Mouse (Mus musculus): ENCODE results near the gene Clhc1.

Gene Clhc1

DNA sequence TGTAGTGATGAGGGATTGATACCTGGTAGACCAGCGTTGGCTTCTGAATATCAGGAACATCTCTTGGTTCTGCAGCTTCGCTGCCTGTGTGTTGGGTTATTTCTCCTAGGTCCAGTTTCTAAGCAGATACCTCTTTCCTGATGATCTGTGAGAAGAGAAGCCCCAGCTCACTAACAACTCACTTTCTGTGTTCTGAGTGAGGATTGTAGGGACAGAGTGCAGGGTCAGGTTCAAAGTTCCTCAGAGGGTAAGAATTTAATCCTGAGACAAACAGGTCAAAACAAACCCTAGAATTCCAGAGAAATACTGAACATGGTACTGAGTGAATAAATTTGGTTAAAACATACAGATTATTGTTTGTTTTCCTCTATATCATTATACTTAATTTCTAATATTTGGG, 15.7 kb downstream of the Clhc1 start:
- DNase-seq: no peak

DNA sequence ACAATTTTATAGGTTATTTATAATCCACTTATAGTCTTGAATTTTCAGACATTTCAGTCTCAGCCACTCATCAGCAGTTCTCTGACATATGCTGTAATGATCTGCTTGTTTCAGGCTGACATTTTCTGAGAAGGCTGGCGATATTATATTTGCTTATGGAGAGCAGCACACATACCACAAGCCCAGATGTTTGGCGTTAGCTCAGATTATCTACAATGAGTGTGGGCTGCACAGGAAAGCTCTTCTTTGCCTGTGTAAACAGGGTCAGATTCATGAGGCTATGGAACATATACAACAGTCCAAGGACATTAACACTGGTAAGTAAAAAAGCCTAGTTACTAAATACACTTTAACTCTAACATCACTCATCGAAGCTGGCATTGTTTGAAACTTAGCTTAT, 23.8 kb downstream of the Clhc1 start:
- no peak for DNase-seq

- no peak for DNase-seq
Observed at GRCm38 (mm10) chr11:29572656-29573055, 24.9 kb downstream of the Clhc1 start.

DNA sequence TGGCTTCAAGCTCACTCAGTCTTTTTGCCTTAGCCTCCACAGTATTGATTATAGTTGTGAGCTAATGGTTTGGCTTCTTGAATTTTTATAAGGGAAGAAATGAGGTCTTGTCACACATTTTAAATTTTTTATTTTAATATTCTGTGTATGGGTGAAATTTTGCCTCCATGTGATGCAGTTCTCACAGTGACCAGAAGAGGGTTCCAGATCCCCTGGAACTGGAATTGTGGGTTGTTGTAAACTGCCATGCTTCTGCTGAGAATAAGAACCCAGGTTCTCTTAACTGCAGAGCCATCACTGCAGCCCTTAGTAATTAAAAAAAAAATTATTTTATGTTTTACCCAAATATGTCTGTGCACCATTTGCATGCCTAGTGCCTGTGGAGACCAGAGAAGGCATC, 31.9 kb downstream of the Clhc1 start:
- DNase-seq: peak; percentile 52

GRCm38 (mm10) chr11:29595217-29595616, 47.5 kb downstream of the Clhc1 start:
- no peak for DNase-seq

DNA sequence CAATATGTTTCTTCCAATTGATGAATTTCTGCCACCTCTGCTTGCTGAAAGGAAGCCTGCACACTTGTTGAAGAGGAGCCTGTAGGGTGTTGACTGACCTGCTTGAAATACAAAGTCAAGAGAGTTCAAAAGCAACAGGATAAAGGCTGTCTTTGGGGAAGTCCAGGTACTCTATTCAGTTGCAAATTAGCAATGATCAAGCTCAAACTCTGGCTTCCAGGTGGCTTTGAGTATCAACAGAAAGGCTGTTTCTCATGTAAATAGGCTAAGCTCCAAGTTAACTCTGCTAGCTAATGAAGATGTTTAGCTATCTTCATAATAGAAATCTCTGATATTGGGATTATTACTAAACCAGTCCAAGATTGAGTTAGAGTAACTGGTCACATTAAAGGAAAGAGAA, 49.4 kb downstream of the Clhc1 start:
- no peak for DNase-seq

DNA sequence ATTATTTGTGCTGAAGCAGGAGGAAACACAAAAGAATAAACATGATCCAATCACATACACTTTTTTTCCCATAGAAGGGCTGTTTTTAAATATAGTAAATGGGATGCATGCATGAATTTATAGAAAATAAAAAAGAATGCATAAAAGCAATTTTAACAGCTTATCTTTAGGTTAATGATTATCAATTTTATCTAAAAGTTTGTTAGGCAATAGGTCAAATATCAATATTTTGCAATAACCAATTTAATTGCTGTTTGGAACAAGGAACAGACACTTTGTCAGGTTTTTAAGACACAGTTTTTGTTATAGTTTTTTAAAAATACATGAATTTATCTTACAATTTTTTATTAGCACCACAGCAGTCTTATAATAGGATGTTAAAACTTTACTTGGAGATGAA, 51.2 kb downstream of the Clhc1 start:
- DNase-seq: no peak

GRCm38 (mm10) chr11:29603581-29603980, 55.8 kb downstream of the Clhc1 start:
- DNase-seq: no peak

DNA sequence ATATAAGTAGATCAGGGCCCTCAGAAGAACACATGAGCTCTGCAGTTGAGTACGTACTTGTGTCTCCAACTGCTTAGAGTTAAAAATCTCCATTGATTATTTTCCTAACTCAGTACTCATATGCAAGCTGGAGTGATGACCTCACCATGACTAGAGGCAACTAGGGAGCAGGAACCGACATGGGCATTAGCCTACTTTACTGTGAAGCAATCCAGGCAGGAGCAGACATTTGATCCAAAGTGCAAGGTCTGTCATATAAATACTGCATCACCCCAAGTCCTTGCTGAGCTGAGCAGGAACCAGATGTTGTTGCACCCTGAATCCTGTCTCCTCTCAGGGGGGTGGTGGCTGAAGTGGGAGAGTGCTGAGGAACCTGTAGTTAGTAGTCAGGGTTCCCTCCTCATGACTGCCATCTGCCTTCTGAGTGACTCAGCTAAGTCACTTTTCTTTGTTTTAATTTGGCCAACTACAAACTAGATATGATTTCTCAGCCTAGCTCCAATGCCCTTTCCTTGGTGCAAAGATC, 59.8 kb downstream of the Clhc1 start:
- DNase-seq: no peak

- DNase-seq: no peak
Observed at GRCm38 (mm10) chr11:29609756-29610468, 62.2 kb downstream of the Clhc1 start.

GRCm38 (mm10) chr11:29612007-29612406, 64.3 kb downstream of the Clhc1 start:
- DNase-seq: no peak

DNA sequence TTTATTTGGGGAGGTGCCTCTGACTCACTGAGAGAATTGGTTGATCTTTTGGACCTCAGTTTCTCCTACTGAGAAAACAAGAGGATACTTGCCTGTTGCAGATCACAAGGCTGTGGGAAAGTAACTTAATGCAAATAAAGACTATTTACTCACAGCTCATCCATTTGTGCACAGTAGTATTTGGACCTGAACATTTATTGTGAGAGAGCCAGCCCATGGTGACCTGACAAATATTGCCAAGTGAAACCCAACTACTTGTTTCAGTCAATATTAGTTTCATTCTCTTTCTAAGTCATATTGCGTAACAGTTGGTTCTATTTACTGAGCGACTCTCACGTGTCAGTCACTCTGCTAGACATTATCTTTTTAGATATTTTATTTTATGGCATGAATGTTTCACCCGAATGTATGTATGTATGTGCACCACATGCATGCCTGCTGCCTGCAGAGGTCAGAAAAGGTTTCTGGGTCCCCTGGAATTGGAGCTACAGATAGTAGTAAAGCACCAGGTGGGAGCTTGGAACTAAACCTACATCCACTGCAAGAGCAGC, 65.5 kb downstream of the Clhc1 start:
- no peak for DNase-seq

DNA sequence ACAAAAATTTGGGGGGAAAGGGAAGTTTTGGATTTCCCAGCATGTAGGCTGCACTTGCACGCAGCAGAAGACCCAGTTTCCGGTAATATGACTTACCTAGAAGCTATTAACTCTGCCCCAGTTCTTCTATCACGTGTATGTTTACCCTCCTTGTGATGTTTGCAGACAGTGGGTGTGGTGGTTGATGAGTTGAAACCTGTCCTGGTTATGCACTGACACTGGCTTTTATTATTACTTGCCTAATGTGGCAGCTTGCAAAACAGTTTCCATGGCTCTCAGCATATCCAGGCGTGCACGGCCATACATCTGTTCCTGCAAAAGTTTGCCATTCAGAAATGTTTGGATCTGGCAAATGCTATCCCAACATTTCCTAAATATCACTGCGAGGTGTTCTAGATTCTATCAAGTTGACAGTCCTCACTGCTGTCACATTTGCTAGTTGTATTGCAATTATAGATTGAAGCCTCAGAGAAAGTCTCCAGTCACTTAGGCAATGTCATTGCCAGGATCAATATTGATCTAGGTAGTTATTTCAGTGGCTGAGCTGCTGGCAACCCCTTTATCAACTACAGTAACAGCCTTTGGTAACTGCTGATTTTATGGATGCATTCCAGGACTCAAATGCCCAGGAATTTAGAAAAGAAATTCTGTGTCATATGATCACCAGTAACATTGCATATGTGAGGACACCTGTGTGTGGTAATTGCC, 66.6 kb downstream of the Clhc1 start:
- no peak for DNase-seq

DNA sequence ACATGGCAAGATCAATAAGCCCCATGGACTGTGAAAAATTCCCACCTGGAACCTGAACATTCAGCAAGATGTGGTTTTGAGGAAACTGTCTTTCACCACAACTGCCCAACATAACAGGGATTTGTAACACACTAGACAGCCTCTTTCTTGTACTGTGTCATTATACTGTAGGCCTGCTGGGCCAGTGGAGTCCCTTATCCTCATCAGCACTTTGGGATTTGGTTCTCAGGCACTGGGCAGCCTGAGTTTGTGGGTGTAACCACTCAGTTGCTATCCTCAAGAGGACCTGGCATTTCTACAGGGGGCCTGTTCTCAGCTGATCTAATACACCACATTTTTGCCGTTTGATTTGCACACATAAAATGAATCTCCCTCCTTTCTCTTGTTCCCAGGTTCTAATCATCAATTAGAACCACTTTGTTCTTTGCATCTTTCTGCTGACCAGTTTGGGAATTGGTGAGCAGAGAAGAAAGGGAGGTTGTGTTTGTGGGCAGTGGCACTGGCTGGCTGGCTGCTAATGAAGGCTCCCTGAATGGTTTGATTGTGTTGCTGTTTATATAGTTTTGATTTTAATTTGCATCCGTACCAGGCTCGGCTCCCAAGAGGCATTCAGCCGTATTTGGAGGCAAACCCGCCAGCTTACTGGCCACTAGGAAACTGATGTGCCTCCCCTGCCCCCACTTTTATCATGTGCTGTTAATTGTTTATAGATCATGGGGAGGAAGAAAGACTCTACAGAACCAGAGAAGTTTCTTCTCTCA, 74.5 kb downstream of the Clhc1 start:
- DNase-seq: no peak

- no peak for DNase-seq
Observed at GRCm38 (mm10) chr11:29623327-29623726, 75.6 kb downstream of the Clhc1 start.

DNA sequence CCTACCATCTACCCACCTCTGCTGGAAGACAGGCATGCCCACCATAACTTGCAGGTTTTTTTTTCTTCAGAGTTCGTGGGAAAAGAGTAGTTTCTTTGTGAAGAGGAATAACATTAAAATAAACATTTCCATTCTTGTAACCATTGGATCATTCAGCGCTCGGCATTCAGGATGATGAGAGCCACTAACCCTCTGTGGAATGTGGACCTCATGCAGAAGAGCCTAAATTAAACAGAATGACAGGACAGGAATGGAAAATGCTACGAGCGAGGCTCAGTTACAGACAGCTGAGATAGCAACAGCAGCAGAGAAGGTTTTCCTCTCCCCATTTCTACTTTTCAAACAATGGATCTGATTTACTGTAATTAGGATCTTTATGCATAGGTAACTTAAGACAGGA, 78.8 kb downstream of the Clhc1 start:
- DNase-seq: no peak

GRCm38 (mm10) chr11:29627706-29628105, 80.0 kb downstream of the Clhc1 start:
- no peak for DNase-seq
